Mouse (Mus musculus): ENCODE results near the gene Pparg.

DNA sequence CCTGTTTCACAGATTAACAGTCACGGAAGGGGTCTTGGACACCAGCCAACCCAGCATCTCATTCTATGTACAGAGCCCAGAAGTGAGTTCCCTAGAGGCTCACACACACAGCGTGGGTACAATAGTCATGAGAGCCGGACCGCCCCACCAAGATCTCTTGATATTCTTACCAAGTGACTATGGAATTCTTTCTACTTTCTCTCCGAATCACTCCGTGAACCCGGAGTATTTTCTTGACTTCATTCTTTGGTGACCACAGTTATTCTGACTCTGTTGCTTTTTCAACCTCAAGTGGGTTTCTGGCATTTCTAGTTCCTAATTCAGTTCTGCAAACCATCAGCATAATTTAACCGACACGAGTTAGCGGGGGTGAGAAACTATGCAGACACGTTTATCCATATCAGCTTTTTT lies 43.9 kb upstream of the Pparg start:
- TF ChIP-seq POLR2A (IDR thresholded peaks at IDR 0.05; ENCODE audit: insufficient read depth, low read depth, low read length) (no peak), CTCF (IDR thresholded peaks at IDR 0.05; ENCODE audit: insufficient read depth, low read depth, low read length) (no peak)
